Mouse (Mus musculus) liver, adult 2 months (tissue): ENCODE data around the gene Olfr1220. TPM values are rescaled to one million over a fixed set of nuclear protein-coding genes. Genes with fewer than 3 reads are reported as not detected.

Source experiments
- DNase-seq: peaks from one replicate; pipeline ENCODE4 v3.0.0-alpha.2; 2011; ENCODE audit warnings: low read depth, low spot score; ENCODE audit errors: extremely low read depth
- H3K27ac ChIP-seq: fragments of 200-500 bp; replicated peaks from 2 replicates; pipeline ENCODE4 v1.5.1; 2012; ENCODE audit warnings: low read depth, mild to moderate bottlenecking, control low read depth, inconsistent platforms, low read length; ENCODE audit not compliant: insufficient read depth
- H3K27me3 ChIP-seq: fragments of 200-500 bp; 2 replicates; pipeline ENCODE4 v1.6.1; 2012; ENCODE audit warnings: mild to moderate bottlenecking, moderate library complexity, low read length, inconsistent platforms; ENCODE audit not compliant: control insufficient read depth, insufficient read depth
- H3K36me3 ChIP-seq: fragments of 200-500 bp; 2 replicates; pipeline ENCODE4 v1.6.1; 2012; ENCODE audit warnings: low read length, inconsistent platforms; ENCODE audit not compliant: control insufficient read depth, insufficient read depth
- H3K4me1 ChIP-seq: fragments of 200-500 bp; 2 replicates; pipeline ENCODE4 v1.6.1; 2011; ENCODE audit warnings: low read length; ENCODE audit not compliant: control insufficient read depth, insufficient read depth
- H3K4me3 ChIP-seq: fragments of 200-500 bp; 2 replicates; pipeline ENCODE4 v1.5.1; 2011; ENCODE audit warnings: low read depth, mild to moderate bottlenecking, control low read depth, low read length, moderate library complexity; ENCODE audit not compliant: insufficient read depth
- H3K79me2 ChIP-seq: fragments of 200-500 bp; 2 replicates; pipeline ENCODE4 v1.6.1; 2012; ENCODE audit warnings: inconsistent platforms, mild to moderate bottlenecking, low read length, moderate library complexity; ENCODE audit not compliant: control insufficient read depth, insufficient read depth
- H3K9ac ChIP-seq: fragments of 200-500 bp; 2 replicates; pipeline ENCODE4 v1.6.1; 2012; ENCODE audit warnings: low read depth, mild to moderate bottlenecking, control low read depth, inconsistent platforms, low read length
- CTCF ChIP-seq: fragments of 200-500 bp; IDR thresholded peaks from 2 replicates; pipeline ENCODE4 v1.5.1; 2011; ENCODE audit warnings: low read depth, low read length, control low read depth
- POLR2A ChIP-seq: fragments of 200-500 bp; IDR thresholded peaks from 2 replicates; pipeline ENCODE4 v1.6.1; 2011; ENCODE audit warnings: low read length, control low read depth; ENCODE audit not compliant: insufficient read depth; ENCODE audit errors: extremely low read depth
- WGBS: fragments of 180-500 bp; shearing (Covaris S2); methylation state at CpG from one replicate; pipeline ENCODE4 v1.1.7; 2018; 5-methylcytosine and 5-hydroxymethylcytosine counted together
- polyA plus RNA-seq: library from polyadenylated mRNA; depleted of rRNA; stranded (reverse); fragments of >200 nt; gene quantifications from 2 replicates; pipeline ENCODE4 v1.2.3, GENCODE M21; 2012; rRNA removed
- total RNA-seq: library from RNA; depleted of rRNA; stranded (reverse); fragments of >200 nt; gene quantifications from 2 replicates; pipeline ENCODE4 v1.2.3, GENCODE M21; 2014; rRNA removed

Gene Olfr1220
- total and polyA plus RNA-seq, 2 experiments, result not detected

GRCm38 (mm10) chr2:89083413-89083812 lies 23.2 kb downstream of the Olfr1220 start, which contains the start of gene Olfr1219:
Gene Olfr1219 (minus strand): TSS chr2:89083513.
- Histone ChIP-seq H3K4me1 (no peaks in the 10 kb centered on the region), H3K4me3 (no peak within 1 kb of the TSS), H3K27ac (no peak within 1 kb of the TSS), H3K27me3 (no peaks in the 10 kb centered on the region), H3K36me3 (no peaks in the 10 kb centered on the region), H3K9ac (no peak within 1 kb of the TSS), H3K79me2 (no peaks in the 10 kb centered on the region)
- no peak for DNase-seq
- 44% methylated on average over 1 of the region's 1 CpGs for WGBS
- TF ChIP-seq CTCF (no peak), POLR2A (no peak)

- no peak overlapping the region for H3K4me3 ChIP-seq
- no peaks in the 10 kb centered on the region for H3K36me3 ChIP-seq
- no peaks in the 10 kb centered on the region for H3K4me1 ChIP-seq
- no peaks in the 10 kb centered on the region for H3K79me2 ChIP-seq
- no peak for DNase-seq
- H3K27me3 ChIP-seq, result no peaks in the 10 kb centered on the region
- H3K9ac ChIP-seq, result no peak overlapping the region
- TF ChIP-seq POLR2A, result no peak
- TF ChIP-seq CTCF, result no peak
- H3K27ac ChIP-seq, result no peak overlapping the region
Measured at GRCm38 (mm10) chr2:89081487-89081886, 25.1 kb downstream of the Olfr1220 start.

GRCm38 (mm10) chr2:89061087-89061486 lies 45.5 kb downstream of the Olfr1220 start, which contains the start of gene Olfr1218:
Gene Olfr1218 (minus strand): TSS chr2:89061187.
- DNase-seq, result no peak
- Histone ChIP-seq H3K4me1 (no peaks in the 10 kb centered on the region), H3K27me3 (no peaks in the 10 kb centered on the region), H3K79me2 (no peaks in the 10 kb centered on the region), H3K27ac (no peak within 1 kb of the TSS), H3K36me3 (no peaks in the 10 kb centered on the region), H3K4me3 (no peak within 1 kb of the TSS), H3K9ac (no peak within 1 kb of the TSS)
- TF ChIP-seq POLR2A (no peak), CTCF (no peak)

Other genes starting within 250 kb of the Olfr1220 start
- not detected in 2 replicates for gene Olfr1206, start 243.6 kb downstream of the Olfr1220 start, total RNA-seq
- not detected in 2 replicates for gene Olfr1206, start 243.6 kb downstream of the Olfr1220 start, polyA plus RNA-seq
- not detected in 2 replicates for gene Olfr1208, start 204.5 kb downstream of the Olfr1220 start, total RNA-seq
- not detected in 2 replicates for gene Olfr1208, start 204.5 kb downstream of the Olfr1220 start, polyA plus RNA-seq
- not detected in 2 replicates for gene Olfr1209, start 191.7 kb downstream of the Olfr1220 start, total RNA-seq
- gene Olfr1209, start 191.7 kb downstream of the Olfr1220 start, polyA plus RNA-seq, result not detected in 2 replicates
- not detected in 2 replicates for gene Olfr1211, start 168.7 kb downstream of the Olfr1220 start, total RNA-seq
- gene Olfr1211, start 168.7 kb downstream of the Olfr1220 start, polyA plus RNA-seq, result not detected in 2 replicates
- gene Olfr1212, start 152.9 kb downstream of the Olfr1220 start, total RNA-seq, result not detected in 2 replicates
- gene Olfr1212, start 152.9 kb downstream of the Olfr1220 start, polyA plus RNA-seq, result not detected in 2 replicates
- gene Gm13762, start 126.6 kb downstream of the Olfr1220 start, total RNA-seq, result not detected in 2 replicates
- gene Gm13762, start 126.6 kb downstream of the Olfr1220 start, polyA plus RNA-seq, result not detected in 2 replicates
- gene Olfr1214, start 114.2 kb downstream of the Olfr1220 start, total RNA-seq, result not detected in 2 replicates
- not detected in 2 replicates for gene Olfr1214, start 114.2 kb downstream of the Olfr1220 start, polyA plus RNA-seq
- gene Olfr1215, start 99.9 kb downstream of the Olfr1220 start, total RNA-seq, result not detected in 2 replicates
- gene Olfr1215, start 99.9 kb downstream of the Olfr1220 start, polyA plus RNA-seq, result not detected in 2 replicates
- not detected in 2 replicates for gene Olfr1216, start 88.5 kb downstream of the Olfr1220 start, total RNA-seq
- not detected in 2 replicates for gene Olfr1216, start 88.5 kb downstream of the Olfr1220 start, polyA plus RNA-seq
- not detected in 2 replicates for gene Olfr1217, start 74.8 kb downstream of the Olfr1220 start, total RNA-seq
- gene Olfr1217, start 74.8 kb downstream of the Olfr1220 start, polyA plus RNA-seq, result not detected in 2 replicates
- gene Olfr1218, start 45.6 kb downstream of the Olfr1220 start, total RNA-seq, result not detected in 2 replicates
- not detected in 2 replicates for gene Olfr1218, start 45.6 kb downstream of the Olfr1220 start, polyA plus RNA-seq
- gene Olfr1219, start 23.3 kb downstream of the Olfr1220 start, total RNA-seq, result not detected in 2 replicates
- not detected in 2 replicates for gene Olfr1219, start 23.3 kb downstream of the Olfr1220 start, polyA plus RNA-seq
- not detected in 2 replicates for gene Olfr1221, start 10.4 kb upstream of the Olfr1220 start, total RNA-seq
- not detected in 2 replicates for gene Olfr1221, start 10.4 kb upstream of the Olfr1220 start, polyA plus RNA-seq
- not detected in 2 replicates for gene Olfr1222, start 26.2 kb upstream of the Olfr1220 start, total RNA-seq
- gene Olfr1222, start 26.2 kb upstream of the Olfr1220 start, polyA plus RNA-seq, result not detected in 2 replicates
- gene Olfr1223, start 44.7 kb upstream of the Olfr1220 start, total RNA-seq, result not detected in 2 replicates
- gene Olfr1223, start 44.7 kb upstream of the Olfr1220 start, polyA plus RNA-seq, result not detected in 2 replicates
- gene Olfr1224-ps1, start 57.3 kb upstream of the Olfr1220 start, total RNA-seq, result not detected in 2 replicates
- not detected in 2 replicates for gene Olfr1224-ps1, start 57.3 kb upstream of the Olfr1220 start, polyA plus RNA-seq
- gene Olfr1225, start 67.8 kb upstream of the Olfr1220 start, total RNA-seq, result not detected in 2 replicates
- not detected in 2 replicates for gene Olfr1225, start 67.8 kb upstream of the Olfr1220 start, polyA plus RNA-seq
- not detected in 2 replicates for gene Olfr1226, start 93.2 kb upstream of the Olfr1220 start, total RNA-seq
- not detected in 2 replicates for gene Olfr1226, start 93.2 kb upstream of the Olfr1220 start, polyA plus RNA-seq
- not detected in 2 replicates for gene Olfr1228, start 147.2 kb upstream of the Olfr1220 start, total RNA-seq
- gene Olfr1228, start 147.2 kb upstream of the Olfr1220 start, polyA plus RNA-seq, result not detected in 2 replicates
- gene Olfr1229, start 181.2 kb upstream of the Olfr1220 start, total RNA-seq, result not detected in 2 replicates
- gene Olfr1229, start 181.2 kb upstream of the Olfr1220 start, polyA plus RNA-seq, result not detected in 2 replicates
- gene Olfr1230, start 190.4 kb upstream of the Olfr1220 start, total RNA-seq, result not detected in 2 replicates
- gene Olfr1230, start 190.4 kb upstream of the Olfr1220 start, polyA plus RNA-seq, result not detected in 2 replicates
- not detected in 2 replicates for gene Olfr1231, start 200.2 kb upstream of the Olfr1220 start, total RNA-seq
- gene Olfr1231, start 200.2 kb upstream of the Olfr1220 start, polyA plus RNA-seq, result not detected in 2 replicates
- gene Olfr1232, start 222.8 kb upstream of the Olfr1220 start, total RNA-seq, result not detected in 2 replicates
- gene Olfr1232, start 222.8 kb upstream of the Olfr1220 start, polyA plus RNA-seq, result not detected in 2 replicates
- not detected in 2 replicates for gene Olfr1233, start 235.6 kb upstream of the Olfr1220 start, total RNA-seq
- not detected in 2 replicates for gene Olfr1233, start 235.6 kb upstream of the Olfr1220 start, polyA plus RNA-seq